Mouse (Mus musculus) myocyte (in vitro differentiated cells): ENCODE measurements around the gene Afdn.
"Not testable (repeated sequence)": the region's sequence is repeated elsewhere in the genome, so short reads cannot be mapped to it uniquely, and the experiment has no call there.

Experiments used
- CEBPB ChIP-seq: IDR thresholded peaks from 2 replicates; pipeline ENCODE4 v1.6.1; 2011; ENCODE audit warnings: mild to moderate bottlenecking, moderate library complexity; ENCODE audit not compliant: poor library complexity, insufficient read depth, severe bottlenecking
- E2F4 ChIP-seq: IDR thresholded peaks from one replicate; pipeline ENCODE4 v1.6.1; 2011; ENCODE audit warnings: mild to moderate bottlenecking, control low read depth, moderate library complexity; ENCODE audit not compliant: insufficient read depth
- MAX ChIP-seq: IDR thresholded peaks from one replicate; pipeline ENCODE4 v1.6.1; 2011; ENCODE audit warnings: low read depth, mild to moderate bottlenecking, control low read depth
- MYOD1 ChIP-seq, 3 experiments: IDR thresholded peaks; one replicate each; pipeline ENCODE4 v1.6.1; 2011; ENCODE audit warnings: control low read depth in 2 of 3, low read depth in 2 of 3, mild to moderate bottlenecking in 2 of 3, moderate library complexity in 1 of 3; ENCODE audit not compliant: insufficient read length in 2 of 3, control insufficient read depth in 1 of 3
- POLR2A ChIP-seq: IDR thresholded peaks from one replicate; pipeline ENCODE4 v1.6.1; 2011; ENCODE audit warnings: low read depth, mild to moderate bottlenecking, control low read depth, moderate library complexity; ENCODE audit not compliant: insufficient read length
- POLR2AphosphoS2 ChIP-seq: IDR thresholded peaks from one replicate; pipeline ENCODE4 v1.6.1; 2011; ENCODE audit warnings: low read depth, control low read depth; ENCODE audit not compliant: insufficient read length
- REST ChIP-seq: IDR thresholded peaks from one replicate; pipeline ENCODE4 v1.6.1; 2011; ENCODE audit warnings: mild to moderate bottlenecking, control low read depth, moderate library complexity; ENCODE audit not compliant: insufficient read depth, insufficient read length
- SRF ChIP-seq: IDR thresholded peaks from one replicate; pipeline ENCODE4 v1.6.1; 2011; ENCODE audit warnings: low read depth; ENCODE audit not compliant: control insufficient read depth, insufficient read length
- TCF12 ChIP-seq: IDR thresholded peaks from one replicate; pipeline ENCODE4 v1.6.1; 2011; ENCODE audit warnings: mild to moderate bottlenecking, control low read depth; ENCODE audit not compliant: poor library complexity, insufficient read depth, severe bottlenecking
- TCF3 ChIP-seq: IDR thresholded peaks from one replicate; pipeline ENCODE4 v1.6.1; 2011; ENCODE audit warnings: low read depth, control low read depth; ENCODE audit not compliant: insufficient read length
- USF1 ChIP-seq: IDR thresholded peaks from one replicate; pipeline ENCODE4 v1.6.1; 2011; ENCODE audit warnings: low read depth, mild to moderate bottlenecking, control low read depth, moderate library complexity

DNA sequence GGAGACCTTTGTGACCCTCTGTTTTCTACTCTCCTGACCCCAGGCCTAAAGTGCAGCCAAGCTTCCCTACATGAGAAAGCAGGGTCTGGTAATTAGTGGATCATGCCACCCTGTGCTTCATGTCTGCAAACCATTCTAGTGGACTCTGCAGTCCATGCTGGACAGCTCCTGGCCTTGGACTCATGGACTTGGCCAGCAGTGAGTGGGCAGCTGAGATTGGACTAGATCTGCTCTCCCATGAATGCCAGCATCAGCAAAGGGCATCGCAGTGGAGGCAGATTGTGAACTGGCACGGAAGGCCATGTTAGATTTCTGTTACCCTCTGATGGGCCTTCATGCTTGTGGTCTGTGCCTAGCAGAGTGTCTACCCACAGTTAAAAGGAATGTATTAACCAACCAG is 175.0 kb downstream of the Afdn start:
- TF ChIP-seq CEBPB; SRF; POLR2A; TCF12; TCF3; MYOD1 (IDR thresholded peaks at IDR 0.05; ENCODE audit: control insufficient read depth in 1 of 3, insufficient read length in 2 of 3, low read depth in 2 of 3); POLR2AphosphoS2; MAX; USF1; E2F4: not testable (repeated sequence)
- TF ChIP-seq REST = peak; percentile 79
